Mouse (Mus musculus) embryonic facial prominence, embryonic 12.5 days (tissue): ENCODE results near the gene Pdgfb. TPM values are rescaled to one million over a fixed set of nuclear protein-coding genes. Genes with fewer than 3 reads are reported as not detected.

Experiments
- ATAC-seq: fragments of 200-750 bp; cut with Nextera tagmentation; 2 replicates; pipeline ENCODE4 v1.8.0; 2017; ENCODE audit not compliant: insufficient number of reproducible peaks, insufficient read depth, low FRiP score, low TSS enrichment
- H3K27ac ChIP-seq: fragments of 300-500 bp; sonication (generic); 2 replicates; pipeline ENCODE4 v1.5.1; 2016; ENCODE audit warnings: mild to moderate bottlenecking
- H3K27me3 ChIP-seq: fragments of 300-500 bp; sonication (generic); 2 replicates; pipeline ENCODE4 v1.6.1; 2016; ENCODE audit warnings: mild to moderate bottlenecking, moderate library complexity
- H3K36me3 ChIP-seq: fragments of 300-500 bp; sonication (generic); 2 replicates; pipeline ENCODE4 v1.6.1; 2016; ENCODE audit warnings: mild to moderate bottlenecking
- H3K4me1 ChIP-seq: fragments of 300-500 bp; sonication (generic); 2 replicates; pipeline ENCODE4 v1.6.1; 2016
- H3K4me2 ChIP-seq: fragments of 300-500 bp; sonication (generic); replicated peaks from 2 replicates; pipeline ENCODE4 v1.6.1; 2016; ENCODE audit warnings: mild to moderate bottlenecking, moderate library complexity
- H3K4me3 ChIP-seq: fragments of 300-500 bp; sonication (generic); 2 replicates; pipeline ENCODE4 v1.5.1; 2016; ENCODE audit warnings: mild to moderate bottlenecking
- H3K9ac ChIP-seq: fragments of 300-500 bp; sonication (generic); 2 replicates; pipeline ENCODE4 v1.6.1; 2016; ENCODE audit warnings: mild to moderate bottlenecking, moderate library complexity
- H3K9me3 ChIP-seq: fragments of 300-500 bp; sonication (generic); 2 replicates; pipeline ENCODE4 v1.6.1; 2016; ENCODE audit warnings: mild to moderate bottlenecking, moderate library complexity
- WGBS: fragments of 180-500 bp; shearing (Covaris S2); methylation state at CpG from one replicate; pipeline ENCODE4 v1.1.7; 2016; 5-methylcytosine and 5-hydroxymethylcytosine counted together
- polyA plus RNA-seq: library from polyadenylated mRNA; unstranded; fragments of >200 nt; fragmentation: Nextera tagmentation; extraction: Ambion mirVana; gene quantifications from 2 replicates; pipeline ENCODE4 v1.2.1, GENCODE M21; 2016

The Pdgfb gene
- polyA plus RNA-seq, 1 experiment from 2014 or later = 3.4 TPM

GRCm38 (mm10) chr15:80031133-80031532 lies 16.4 kb upstream of the Pdgfb start:
- H3K4me2 ChIP-seq = no peak overlapping the region
- H3K9me3 ChIP-seq = no peaks in the 10 kb centered on the region
- WGBS = 85% methylated on average over 4 of the region's 4 CpGs
- H3K36me3 ChIP-seq = no peaks in the 10 kb centered on the region
- no peak overlapping the region for H3K27ac ChIP-seq
- H3K27me3 ChIP-seq = no peaks in the 10 kb centered on the region
- H3K4me3 ChIP-seq = no peak overlapping the region
- no peak for ATAC-seq
- no peak overlapping the region for H3K9ac ChIP-seq
- no peaks in the 10 kb centered on the region; the same call in 1 of the 2 replicates for H3K4me1 ChIP-seq

GRCm38 (mm10) chr15:80030399-80030798 lies 15.6 kb upstream of the Pdgfb start:
- Histone ChIP-seq H3K4me3 (no peak overlapping the region), H3K27ac (no peak overlapping the region), H3K9ac (no peak overlapping the region), H3K4me1 (no peaks in the 10 kb centered on the region; the same call in 1 of the 2 replicates), H3K36me3 (no peaks in the 10 kb centered on the region), H3K27me3 (no peaks in the 10 kb centered on the region), H3K9me3 (no peaks in the 10 kb centered on the region), H3K4me2 (no peak overlapping the region)
- no peak for ATAC-seq
- WGBS = 86% methylated on average over 10 of the region's 10 CpGs

GRCm38 (mm10) chr15:80028862-80029261 lies 14.1 kb upstream of the Pdgfb start:
- ATAC-seq = no peak
- no peak overlapping the region for H3K4me3 ChIP-seq
- H3K4me2 ChIP-seq = no peak overlapping the region
- H3K36me3 ChIP-seq = no peaks in the 10 kb centered on the region
- H3K27me3 ChIP-seq = no peaks in the 10 kb centered on the region
- H3K9me3 ChIP-seq = no peaks in the 10 kb centered on the region
- WGBS = 73% methylated on average over 5 of the region's 5 CpGs
- H3K4me1 ChIP-seq = peaks cover 8% of the 10 kb centered on the region; the same call in 1 of the 2 replicates
- H3K27ac ChIP-seq = no peak overlapping the region
- H3K9ac ChIP-seq = no peak overlapping the region

GRCm38 (mm10) chr15:80026689-80027353 lies 12.0 kb upstream of the Pdgfb start:
- Histone ChIP-seq H3K36me3 (no peaks in the 10 kb centered on the region), H3K4me1 (peaks cover 8% of the 10 kb centered on the region; the same call in 1 of the 2 replicates), H3K27me3 (no peaks in the 10 kb centered on the region), H3K27ac (no peak overlapping the region), H3K4me2 (no peak overlapping the region), H3K4me3 (no peak overlapping the region), H3K9ac (no peak overlapping the region), H3K9me3 (no peaks in the 10 kb centered on the region)
- 70% methylated on average over 14 of the region's 14 CpGs for WGBS
- ATAC-seq = no peak

- WGBS = 65% methylated on average over 5 of the region's 5 CpGs
- no peak overlapping the region for H3K27ac ChIP-seq
- no peaks in the 10 kb centered on the region for H3K9me3 ChIP-seq
- H3K27me3 ChIP-seq = no peaks in the 10 kb centered on the region
- no peak for ATAC-seq
- H3K4me2 ChIP-seq = no peak overlapping the region
- H3K36me3 ChIP-seq = no peaks in the 10 kb centered on the region
- no peak overlapping the region for H3K9ac ChIP-seq
- peaks cover 8% of the 10 kb centered on the region; the same call in 1 of the 2 replicates for H3K4me1 ChIP-seq
- H3K4me3 ChIP-seq = no peak overlapping the region
Observed at GRCm38 (mm10) chr15:80026061-80026460, 11.3 kb upstream of the Pdgfb start.

- no peak for ATAC-seq
- Histone ChIP-seq H3K4me3 (no peak overlapping the region), H3K27ac (no peak overlapping the region), H3K4me2 (no peak overlapping the region), H3K9me3 (no peaks in the 10 kb centered on the region), H3K9ac (no peak overlapping the region), H3K36me3 (no peaks in the 10 kb centered on the region), H3K27me3 (no peaks in the 10 kb centered on the region), H3K4me1 (peaks cover 8% of the 10 kb centered on the region; the same call in 1 of the 2 replicates)
- WGBS = 61% methylated on average over 7 of the region's 7 CpGs
Observed at GRCm38 (mm10) chr15:80025615-80026014, 10.8 kb upstream of the Pdgfb start.

- Histone ChIP-seq H3K27me3 (no peaks in the 10 kb centered on the region), H3K36me3 (no peaks in the 10 kb centered on the region), H3K4me2 (no peak overlapping the region), H3K4me3 (no peak overlapping the region), H3K27ac (no peak overlapping the region), H3K4me1 (peaks cover 8% of the 10 kb centered on the region; the same call in 1 of the 2 replicates), H3K9ac (no peak overlapping the region), H3K9me3 (no peaks in the 10 kb centered on the region)
- WGBS = 39% methylated on average over 11 of the region's 11 CpGs
- ATAC-seq = no peak
Observed at GRCm38 (mm10) chr15:80024331-80025313, 9.8 kb upstream of the Pdgfb start.

- Histone ChIP-seq H3K9me3 (no peaks in the 10 kb centered on the region), H3K4me3 (no peak overlapping the region), H3K36me3 (no peaks in the 10 kb centered on the region), H3K4me1 (0 out of 2 replicates have a peak, but pooled peaks cover 8% of the 10 kb centered on the region), H3K4me2 (no peak overlapping the region), H3K27ac (no peak overlapping the region), H3K9ac (no peak overlapping the region), H3K27me3 (peaks cover 16% of the 10 kb centered on the region)
- ATAC-seq = no peak
- 55% methylated on average over 4 of the region's 4 CpGs for WGBS
Observed at GRCm38 (mm10) chr15:80020516-80020915, 5.7 kb upstream of the Pdgfb start.

GRCm38 (mm10) chr15:80019625-80020024 lies 4.8 kb upstream of the Pdgfb start:
- Histone ChIP-seq H3K4me2 (no peak overlapping the region), H3K27ac (no peak overlapping the region), H3K9me3 (no peaks in the 10 kb centered on the region), H3K4me1 (peaks cover 6% of the 10 kb centered on the region; the same call in 1 of the 2 replicates), H3K27me3 (peaks cover 25% of the 10 kb centered on the region), H3K4me3 (no peak overlapping the region), H3K9ac (no peak overlapping the region), H3K36me3 (no peaks in the 10 kb centered on the region)
- 49% methylated on average over 4 of the region's 4 CpGs for WGBS
- no peak for ATAC-seq

- no peaks in the 10 kb centered on the region for H3K9me3 ChIP-seq
- ATAC-seq = no peak
- H3K4me1 ChIP-seq = peaks cover 9% of the 10 kb centered on the region
- H3K4me3 ChIP-seq = no peak overlapping the region
- H3K4me2 ChIP-seq = no peak overlapping the region
- no peak overlapping the region for H3K27ac ChIP-seq
- H3K9ac ChIP-seq = no peak overlapping the region
- peaks cover 29% of the 10 kb centered on the region for H3K27me3 ChIP-seq
- 76% methylated on average over 7 of the region's 7 CpGs for WGBS
- no peaks in the 10 kb centered on the region for H3K36me3 ChIP-seq
Observed at GRCm38 (mm10) chr15:80019220-80019619, 4.4 kb upstream of the Pdgfb start.

GRCm38 (mm10) chr15:80016563-80017301 lies 2.0 kb upstream of the Pdgfb start:
- 84% methylated on average over 9 of the region's 9 CpGs for WGBS
- Histone ChIP-seq H3K36me3 (no peaks in the 10 kb centered on the region), H3K4me1 (peaks cover 32% of the 10 kb centered on the region), H3K4me2 (no peak overlapping the region), H3K4me3 (no peak overlapping the region), H3K27me3 (peaks cover 54% of the 10 kb centered on the region), H3K27ac (no peak overlapping the region), H3K9ac (no peak overlapping the region), H3K9me3 (no peaks in the 10 kb centered on the region)
- ATAC-seq = no peak
